Mouse (Mus musculus) neural tube, embryonic 12.5 days (tissue): ENCODE measurements around the gene Fgfr2. TPM values are rescaled to one million over a fixed set of nuclear protein-coding genes. Genes with fewer than 3 reads are reported as not detected.

Source experiments
- ATAC-seq: fragments of 200-750 bp; cut with Nextera tagmentation; 2 replicates; pipeline ENCODE4 v1.8.0; 2017; ENCODE audit warnings: low read depth, mild to moderate bottlenecking, moderate TSS enrichment, moderate library complexity; ENCODE audit not compliant: low FRiP score
- H3K27ac ChIP-seq: fragments of 300-500 bp; sonication (generic); 2 replicates; pipeline ENCODE4 v1.5.1; 2016
- H3K27me3 ChIP-seq: fragments of 300-500 bp; sonication (generic); replicated peaks from 2 replicates; pipeline ENCODE4 v1.6.1; 2016; ENCODE audit warnings: mild to moderate bottlenecking
- H3K36me3 ChIP-seq: fragments of 300-500 bp; sonication (generic); 2 replicates; pipeline ENCODE4 v1.6.1; 2016; ENCODE audit warnings: mild to moderate bottlenecking
- H3K4me1 ChIP-seq: fragments of 300-500 bp; sonication (generic); 2 replicates; pipeline ENCODE4 v1.6.1; 2016
- H3K4me2 ChIP-seq: fragments of 300-500 bp; sonication (generic); replicated peaks from 2 replicates; pipeline ENCODE4 v1.6.1; 2016; ENCODE audit warnings: mild to moderate bottlenecking
- H3K4me3 ChIP-seq: fragments of 300-500 bp; sonication (generic); 2 replicates; pipeline ENCODE4 v1.5.1; 2016
- H3K9ac ChIP-seq: fragments of 300-500 bp; sonication (generic); 2 replicates; pipeline ENCODE4 v1.6.1; 2016; ENCODE audit warnings: mild to moderate bottlenecking
- H3K9me3 ChIP-seq: fragments of 300-500 bp; sonication (generic); 2 replicates; pipeline ENCODE4 v1.6.1; 2016; ENCODE audit warnings: mild to moderate bottlenecking
- WGBS: fragments of 180-500 bp; shearing (Covaris S2); methylation state at CpG from one replicate; pipeline ENCODE4 v1.1.7; 2016; 5-methylcytosine and 5-hydroxymethylcytosine counted together
- polyA plus RNA-seq: library from polyadenylated mRNA; unstranded; fragments of >200 nt; fragmentation: Nextera tagmentation; extraction: Ambion mirVana; gene quantifications from 2 replicates; pipeline ENCODE4 v1.2.1, GENCODE M21; 2016

Fgfr2 gene
- polyA plus RNA-seq, 1 experiment from 2014 or later: 65.0 TPM

GRCm38 (mm10) chr7:130381387-130381951 is 2741.7 kb downstream of the Fgfr2 start:
- Histone ChIP-seq H3K4me2 (no peak overlapping the region), H3K4me3 (no peak overlapping the region), H3K27me3 (no peaks in the 10 kb centered on the region), H3K27ac (no peak overlapping the region), H3K36me3 (no peaks in the 10 kb centered on the region; the same call in 1 of the 2 replicates), H3K4me1 (peaks cover 15% of the 10 kb centered on the region; the same call in 1 of the 2 replicates), H3K9ac (no peak overlapping the region), H3K9me3 (peaks cover 5% of the 10 kb centered on the region; the same call in 1 of the 2 replicates)
- 48% methylated on average over 8 of the region's 8 CpGs for WGBS
- ATAC-seq: peak; percentile 56; the same call in 1 of the 2 replicates

DNA sequence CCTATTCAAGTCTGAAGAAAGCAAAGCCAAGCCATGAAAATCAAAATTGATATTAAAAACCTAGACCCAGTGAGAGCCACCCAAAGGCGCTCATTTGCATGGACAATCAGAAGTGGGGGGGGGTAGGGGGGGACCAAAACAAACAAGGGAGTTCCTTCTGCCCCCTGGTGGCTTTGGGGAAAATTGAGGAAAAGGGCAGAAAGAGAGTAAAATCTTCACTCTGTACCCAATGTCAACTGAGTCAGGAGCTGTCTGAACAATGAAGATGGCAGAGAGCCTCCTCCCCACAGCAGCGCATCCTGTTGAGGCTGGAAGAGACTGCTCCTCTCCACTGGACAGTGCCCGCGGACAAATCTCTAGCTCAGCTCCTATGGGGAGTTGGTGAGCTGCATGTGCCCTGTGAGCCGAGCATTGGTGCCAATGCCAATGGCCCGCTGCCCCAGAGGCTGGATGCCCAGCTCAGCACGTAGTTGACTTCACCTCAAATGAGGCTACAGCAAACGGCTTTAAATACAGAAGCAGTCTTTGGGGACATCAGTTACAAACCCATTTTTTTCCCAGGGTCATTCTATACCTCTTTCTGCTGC is 2742.3 kb downstream of the Fgfr2 start:
- Histone ChIP-seq H3K9me3 (peaks cover 5% of the 10 kb centered on the region; the same call in 1 of the 2 replicates), H3K27me3 (no peaks in the 10 kb centered on the region), H3K4me3 (no peak overlapping the region), H3K4me1 (peaks cover 15% of the 10 kb centered on the region; the same call in 1 of the 2 replicates), H3K27ac (no peak overlapping the region), H3K9ac (no peak overlapping the region), H3K4me2 (no peak overlapping the region), H3K36me3 (no peaks in the 10 kb centered on the region; the same call in 1 of the 2 replicates)
- no peak for ATAC-seq
- WGBS: 79% methylated on average over 8 of the region's 8 CpGs

- Histone ChIP-seq H3K4me1 (peaks cover 10% of the 10 kb centered on the region; the same call in 1 of the 2 replicates), H3K27me3 (no peaks in the 10 kb centered on the region), H3K4me2 (no peak overlapping the region), H3K9me3 (peaks cover 5% of the 10 kb centered on the region; the same call in 1 of the 2 replicates), H3K27ac (no peak overlapping the region), H3K9ac (no peak overlapping the region), H3K36me3 (no peaks in the 10 kb centered on the region; the same call in 1 of the 2 replicates), H3K4me3 (no peak overlapping the region)
- 91% methylated on average over 7 of the region's 7 CpGs for WGBS
- no peak for ATAC-seq
Measured at GRCm38 (mm10) chr7:130380367-130380766, 2742.8 kb downstream of the Fgfr2 start.

DNA sequence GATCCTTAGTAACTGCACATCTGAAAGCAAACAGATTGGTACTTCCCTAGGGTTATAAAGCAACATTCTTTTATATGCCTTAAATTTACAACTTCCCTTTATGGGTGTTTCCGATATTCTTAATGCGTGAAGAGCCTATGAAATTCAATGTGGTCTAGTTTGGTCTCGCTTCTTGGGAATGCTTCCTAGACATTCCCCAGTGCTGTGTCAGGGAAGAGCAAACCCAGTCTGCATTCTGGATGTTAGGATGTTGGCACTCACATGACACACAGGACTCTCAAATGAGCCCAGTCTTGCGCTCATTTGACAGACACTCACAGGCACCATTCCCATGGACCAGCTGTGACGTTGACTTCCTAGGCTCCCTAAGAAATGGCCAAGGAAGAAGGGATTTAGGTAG is 2743.3 kb downstream of the Fgfr2 start:
- Histone ChIP-seq H3K27me3 (no peaks in the 10 kb centered on the region), H3K9ac (no peak overlapping the region), H3K4me2 (no peak overlapping the region), H3K4me1 (0 out of 2 replicates have a peak, but pooled peaks cover 8% of the 10 kb centered on the region), H3K27ac (no peak overlapping the region), H3K36me3 (no peaks in the 10 kb centered on the region; the same call in 1 of the 2 replicates), H3K9me3 (peaks cover 5% of the 10 kb centered on the region; the same call in 1 of the 2 replicates), H3K4me3 (no peak overlapping the region)
- ATAC-seq: no peak
- WGBS: 86% methylated on average over 5 of the region's 5 CpGs

- no peak for ATAC-seq
Measured at GRCm38 (mm10) chr7:130378308-130378707, 2744.8 kb downstream of the Fgfr2 start.

DNA sequence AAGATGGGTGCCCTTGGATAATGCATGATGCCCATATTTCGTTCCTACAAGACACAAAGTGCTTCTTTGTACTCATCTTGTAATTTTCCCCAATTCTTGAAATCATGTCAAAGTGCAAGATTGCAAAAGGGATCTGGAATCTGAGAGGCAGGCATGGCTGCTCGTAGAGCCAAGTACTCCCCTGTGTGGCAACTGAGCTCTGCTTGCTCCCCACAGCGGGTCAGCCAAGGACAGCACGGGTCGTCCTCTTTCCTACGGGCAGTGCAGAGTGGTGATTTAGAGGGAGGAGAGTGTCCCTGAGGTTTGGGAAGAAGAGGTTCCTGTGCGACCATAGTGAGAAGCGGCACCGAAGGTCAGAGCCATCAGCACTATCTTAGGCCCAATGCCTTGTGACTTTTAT is 2748.8 kb downstream of the Fgfr2 start:
- 81% methylated on average over 9 of the region's 9 CpGs for WGBS
- Histone ChIP-seq H3K27me3 (no peaks in the 10 kb centered on the region), H3K27ac (no peak overlapping the region), H3K4me3 (no peak overlapping the region), H3K4me2 (no peak overlapping the region), H3K4me1 (peaks cover 12% of the 10 kb centered on the region; the same call in 1 of the 2 replicates), H3K36me3 (no peaks in the 10 kb centered on the region), H3K9me3 (peaks cover 4% of the 10 kb centered on the region; the same call in 1 of the 2 replicates), H3K9ac (no peak overlapping the region)
- ATAC-seq: no peak

More at GRCm38 (mm10) chr7:130378308-130378707, 2744.8 kb downstream of the Fgfr2 start:
- H3K27me3 ChIP-seq: no peaks in the 10 kb centered on the region
- H3K9ac ChIP-seq: no peak overlapping the region
- no peak overlapping the region for H3K27ac ChIP-seq
- no peaks in the 10 kb centered on the region; the same call in 1 of the 2 replicates for H3K36me3 ChIP-seq
- H3K4me3 ChIP-seq: no peak overlapping the region
- H3K9me3 ChIP-seq: peaks cover 5% of the 10 kb centered on the region; the same call in 1 of the 2 replicates
- 94% methylated on average over 3 of the region's 3 CpGs for WGBS
- H3K4me1 ChIP-seq: 0 out of 2 replicates have a peak, but pooled peaks cover 8% of the 10 kb centered on the region
- H3K4me2 ChIP-seq: no peak overlapping the region

DNA sequence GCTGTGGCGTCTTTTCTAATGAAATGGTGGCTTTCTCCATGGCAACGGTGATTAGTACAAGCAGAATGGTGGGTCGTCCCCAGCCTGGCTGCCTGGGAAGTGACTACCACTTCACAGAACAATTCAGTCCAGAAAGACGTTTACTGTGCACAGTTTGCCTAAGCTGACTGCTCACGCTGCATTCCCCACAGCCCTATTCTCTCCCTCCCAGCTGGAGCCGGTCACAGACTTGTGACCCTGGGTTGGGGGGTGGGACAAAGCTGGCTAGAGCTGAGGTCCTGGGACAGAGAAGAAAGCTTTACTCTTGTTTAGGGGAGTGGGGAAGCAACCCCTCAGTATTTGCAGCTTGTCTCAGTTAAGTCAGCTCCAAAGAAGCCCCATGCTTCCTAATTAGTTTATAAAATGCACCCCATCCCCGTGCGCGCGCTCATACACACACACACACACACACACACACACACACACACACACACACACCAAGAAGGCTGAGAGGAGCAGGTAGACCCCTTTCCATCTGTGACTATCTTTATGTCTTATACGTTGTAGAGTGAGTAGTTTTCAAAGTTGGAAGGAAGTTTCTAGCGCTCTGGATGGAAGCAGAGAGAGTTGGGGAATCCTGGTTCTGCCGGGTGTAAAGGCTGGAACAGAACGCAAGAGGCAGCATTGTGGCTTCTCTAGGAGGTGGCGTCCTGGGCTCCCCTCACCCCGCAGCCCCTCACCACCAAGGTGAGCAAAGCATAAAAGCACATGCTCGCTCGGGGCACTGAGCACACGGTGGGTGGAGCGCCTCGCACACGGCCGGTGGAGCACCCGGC is 2754.1 kb downstream of the Fgfr2 start:
- Histone ChIP-seq H3K9ac (no peak overlapping the region; the same call in 1 of the 2 replicates), H3K4me3 (no peak overlapping the region), H3K4me2 (peak overlapping the region; percentile 51), H3K36me3 (no peaks in the 10 kb centered on the region), H3K4me1 (peaks cover 37% of the 10 kb centered on the region), H3K27me3 (no peaks in the 10 kb centered on the region), H3K9me3 (peaks cover 14% of the 10 kb centered on the region; the same call in 1 of the 2 replicates), H3K27ac (no peak overlapping the region)
- peak; percentile 79 for ATAC-seq
- WGBS: 25% methylated on average over 24 of the region's 24 CpGs

DNA sequence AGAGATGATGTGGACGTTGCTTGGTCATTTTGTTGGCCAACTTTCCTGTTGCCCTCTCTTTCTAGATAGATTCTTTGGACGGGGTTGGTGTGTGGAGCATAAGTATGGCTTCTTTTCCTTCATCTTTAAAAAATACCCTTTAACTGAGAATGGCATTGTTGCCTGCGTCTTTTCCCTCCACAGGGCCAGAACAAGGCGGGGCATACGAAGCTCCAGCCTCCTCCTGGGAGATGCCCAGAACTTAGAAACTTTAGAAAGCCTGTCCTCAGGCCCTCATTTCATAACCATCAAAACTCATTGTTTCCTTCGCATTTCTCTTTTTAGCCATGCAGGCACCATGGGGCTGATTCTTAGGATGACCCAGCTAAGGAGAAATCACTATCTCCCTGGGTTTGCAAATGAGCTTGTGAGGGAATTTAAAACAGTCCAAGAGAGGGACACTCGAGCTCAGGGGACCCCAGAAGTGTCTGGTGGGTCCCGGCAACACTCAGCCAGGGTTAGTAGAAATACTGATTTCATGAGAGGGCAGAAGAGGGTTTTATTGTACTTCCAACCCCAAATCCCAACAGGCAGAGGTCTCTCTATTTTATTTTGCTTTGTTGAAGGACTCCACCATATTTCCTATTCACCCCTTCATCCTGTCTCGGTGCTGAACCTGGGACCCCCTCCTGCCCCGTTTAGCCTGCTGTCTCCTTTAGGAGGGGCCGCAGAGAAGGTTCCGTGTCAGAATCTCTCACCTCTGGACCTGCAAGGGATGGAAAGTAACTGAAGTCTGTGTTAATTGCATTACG is 2754.9 kb downstream of the Fgfr2 start:
- H3K9me3 ChIP-seq: peaks cover 14% of the 10 kb centered on the region; the same call in 1 of the 2 replicates
- H3K27ac ChIP-seq: no peak overlapping the region
- H3K4me2 ChIP-seq: peak overlapping the region; percentile 51
- no peak overlapping the region for H3K4me3 ChIP-seq
- H3K9ac ChIP-seq: no peak overlapping the region; the same call in 1 of the 2 replicates
- WGBS: 12% methylated on average over 13 of the region's 13 CpGs
- no peaks in the 10 kb centered on the region for H3K27me3 ChIP-seq
- peak; percentile 12; the same call in 1 of the 2 replicates for ATAC-seq
- H3K36me3 ChIP-seq: no peaks in the 10 kb centered on the region
- peaks cover 37% of the 10 kb centered on the region for H3K4me1 ChIP-seq

DNA sequence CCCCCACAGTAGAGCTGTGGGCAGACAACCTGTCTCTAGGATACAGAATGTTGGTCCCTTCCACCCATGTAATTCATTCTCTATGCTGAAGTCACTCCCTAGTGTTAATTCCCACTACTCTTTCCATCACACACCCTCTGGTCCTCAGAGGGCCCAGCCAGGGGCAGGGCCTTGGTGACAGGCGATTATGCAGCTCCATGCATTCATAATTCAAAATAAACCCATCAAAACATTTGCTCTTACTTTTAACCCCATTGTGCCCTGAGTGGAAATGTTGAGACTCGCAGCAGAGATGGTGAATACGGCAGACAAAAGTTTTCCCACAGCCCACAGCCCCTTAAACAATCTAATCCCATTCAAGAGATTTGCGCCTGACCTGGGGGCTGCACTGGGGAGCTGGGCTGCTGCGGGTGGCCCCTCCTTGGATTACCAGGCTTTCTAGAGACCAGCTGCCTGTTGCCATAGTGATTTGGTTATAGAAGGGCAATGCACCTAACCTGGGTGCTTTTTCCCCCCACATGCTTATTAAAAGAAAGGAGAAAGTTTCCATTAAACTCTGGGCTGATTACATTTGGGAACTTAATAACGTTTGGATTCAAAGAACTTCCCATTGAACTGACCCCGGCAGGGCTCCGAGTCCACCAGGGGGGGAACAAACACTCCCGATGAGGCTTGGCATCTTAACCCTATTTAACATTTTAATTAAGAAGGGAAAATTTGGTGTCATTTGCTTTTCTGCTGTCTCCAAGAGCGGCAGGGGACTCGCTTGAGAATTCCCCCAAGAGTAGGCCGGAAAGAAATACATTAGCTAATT is 2755.7 kb downstream of the Fgfr2 start:
- no peaks in the 10 kb centered on the region for H3K27me3 ChIP-seq
- no peak overlapping the region for H3K4me3 ChIP-seq
- H3K9me3 ChIP-seq: peaks cover 14% of the 10 kb centered on the region; the same call in 1 of the 2 replicates
- peaks cover 37% of the 10 kb centered on the region for H3K4me1 ChIP-seq
- H3K9ac ChIP-seq: no peak overlapping the region
- WGBS: 12% methylated on average over 12 of the region's 12 CpGs
- no peak overlapping the region for H3K27ac ChIP-seq
- H3K4me2 ChIP-seq: peak overlapping the region; percentile 51; the same call in 1 of the 2 replicates
- peak; percentile 84 for ATAC-seq
- H3K36me3 ChIP-seq: no peaks in the 10 kb centered on the region

GRCm38 (mm10) chr7:130365711-130366110 is 2757.4 kb downstream of the Fgfr2 start:
- no peak for ATAC-seq
- Histone ChIP-seq H3K9me3 (peaks cover 10% of the 10 kb centered on the region; the same call in 1 of the 2 replicates), H3K4me1 (peaks cover 37% of the 10 kb centered on the region), H3K27ac (no peak overlapping the region), H3K4me3 (no peak overlapping the region), H3K36me3 (no peaks in the 10 kb centered on the region), H3K27me3 (no peaks in the 10 kb centered on the region), H3K4me2 (no peak overlapping the region), H3K9ac (no peak overlapping the region)
- WGBS: 97% methylated on average over 10 of the region's 10 CpGs
